Mouse (Mus musculus) heart, embryonic 16.5 days (tissue): ENCODE measurements around the gene Slc45a2. TPM values are rescaled to one million over a fixed set of nuclear protein-coding genes. Genes with fewer than 3 reads are reported as not detected.
A peak's percentile ranks its signal among the peaks of the same experiment; 100 is the strongest.
"Not testable (repeated sequence)": the region's sequence is repeated elsewhere in the genome, so short reads cannot be mapped to it uniquely, and the experiment has no call there.

Experiments
- ATAC-seq: fragments of 200-750 bp; cut with Nextera tagmentation; replicated peaks from 2 replicates; pipeline ENCODE4 v1.8.0; 2017; ENCODE audit warnings: moderate number of reproducible peaks; ENCODE audit not compliant: insufficient read depth, low FRiP score; ENCODE audit errors: extremely low read depth
- H3K27ac ChIP-seq: fragments of 300-500 bp; sonication (generic); 2 replicates; pipeline ENCODE4 v1.5.1; 2014; ENCODE audit warnings: mild to moderate bottlenecking, low read length, control low read depth, moderate library complexity
- H3K27me3 ChIP-seq: fragments of 300-500 bp; sonication (generic); 2 replicates; pipeline ENCODE4 v1.6.1; 2014; ENCODE audit warnings: low read length, mixed read lengths; ENCODE audit not compliant: control insufficient read depth, insufficient read depth
- H3K36me3 ChIP-seq: fragments of 300-500 bp; sonication (generic); 2 replicates; pipeline ENCODE4 v1.6.1; 2014; ENCODE audit not compliant: control insufficient read depth, insufficient read depth
- H3K4me1 ChIP-seq: fragments of 300-500 bp; sonication (generic); 2 replicates; pipeline ENCODE4 v1.6.1; 2014; ENCODE audit warnings: low read length, mixed read lengths; ENCODE audit not compliant: control insufficient read depth, insufficient read depth
- H3K4me2 ChIP-seq: fragments of 300-500 bp; sonication (generic); 2 replicates; pipeline ENCODE4 v1.6.1; 2014; ENCODE audit warnings: low read depth, mild to moderate bottlenecking, control low read depth, low read length
- H3K4me3 ChIP-seq: fragments of 300-500 bp; sonication (generic); 2 replicates; pipeline ENCODE4 v1.5.1; 2014; ENCODE audit warnings: mild to moderate bottlenecking, control low read depth, low read length
- H3K9ac ChIP-seq: fragments of 300-500 bp; sonication (generic); 2 replicates; pipeline ENCODE4 v1.6.1; 2014; ENCODE audit warnings: low read length, control low read depth
- H3K9me3 ChIP-seq: fragments of 300-500 bp; sonication (generic); replicated peaks from 2 replicates; pipeline ENCODE4 v1.6.1; 2016; ENCODE audit warnings: low read length; ENCODE audit not compliant: control insufficient read depth
- WGBS: fragments of 180-500 bp; shearing (Covaris S2); extraction: QIAGEN DNeasy Blood & Tissue Kit; methylation state at CpG from one replicate; pipeline ENCODE4 v1.1.7; 2014; 5-methylcytosine and 5-hydroxymethylcytosine counted together
- polyA plus RNA-seq: library from polyadenylated mRNA; unstranded; fragments of >200 nt; fragmentation: Nextera tagmentation; extraction: Ambion mirVana; gene quantifications from 2 replicates; pipeline ENCODE4 v1.2.1, GENCODE M21; 2015

The Slc45a2 gene
- polyA plus RNA-seq, 1 experiment from 2014 or later, result not detected

GRCm38 (mm10) chr15:10986477-10986876 is 14.0 kb upstream of the Slc45a2 start:
- H3K27me3 ChIP-seq, result not testable (repeated sequence)
- 67% methylated on average over 2 of the region's 2 CpGs for WGBS

GRCm38 (mm10) chr15:10990411-10990810 is 10.1 kb upstream of the Slc45a2 start:
- H3K27me3 ChIP-seq, result no peaks in the 10 kb centered on the region
- peaks cover 11% of the 10 kb centered on the region for H3K36me3 ChIP-seq
- WGBS, result 28% methylated on average over 2 of the region's 2 CpGs
- no peak for ATAC-seq
- no peaks in the 10 kb centered on the region for H3K4me1 ChIP-seq
- no peak overlapping the region for H3K4me3 ChIP-seq
- H3K4me2 ChIP-seq, result no peak overlapping the region
- H3K27ac ChIP-seq, result no peak overlapping the region
- H3K9me3 ChIP-seq, result no peaks in the 10 kb centered on the region
- no peak overlapping the region for H3K9ac ChIP-seq

More at GRCm38 (mm10) chr15:10986477-10986876, 14.0 kb upstream of the Slc45a2 start:
- not testable (repeated sequence) for H3K27ac ChIP-seq, H3K36me3 ChIP-seq, H3K9ac ChIP-seq, H3K9me3 ChIP-seq, H3K4me2 ChIP-seq, H3K4me3 ChIP-seq, ATAC-seq, H3K4me1 ChIP-seq

GRCm38 (mm10) chr15:10991566-10991965 is 9.0 kb upstream of the Slc45a2 start:
- ATAC-seq, result no peak
- WGBS, result 82% methylated on average over 1 of the region's 1 CpGs
- H3K36me3 ChIP-seq, result peaks cover 13% of the 10 kb centered on the region

GRCm38 (mm10) chr15:10999832-11000231 is 689 bp upstream of the Slc45a2 start:
- Histone ChIP-seq H3K36me3 (peaks cover 6% of the 10 kb centered on the region; the same call in 1 of the 2 replicates), H3K9ac (no peak overlapping the region), H3K4me1 (no peaks in the 10 kb centered on the region), H3K4me3 (peak overlapping the region; percentile 11; the same call in 1 of the 2 replicates), H3K4me2 (peak overlapping the region; percentile 43; the same call in 1 of the 2 replicates), H3K27ac (no peak overlapping the region), H3K27me3 (no peaks in the 10 kb centered on the region), H3K9me3 (no peaks in the 10 kb centered on the region)
- ATAC-seq, result no peak
- WGBS, result 43% methylated on average over 5 of the region's 5 CpGs

More at GRCm38 (mm10) chr15:10991566-10991965, 9.0 kb upstream of the Slc45a2 start:
- H3K4me2 ChIP-seq, result no peak overlapping the region
- H3K27ac ChIP-seq, result no peak overlapping the region
- no peaks in the 10 kb centered on the region for H3K9me3 ChIP-seq
- H3K27me3 ChIP-seq, result no peaks in the 10 kb centered on the region
- H3K4me3 ChIP-seq, result no peak overlapping the region
- H3K4me1 ChIP-seq, result no peaks in the 10 kb centered on the region
- no peak overlapping the region for H3K9ac ChIP-seq

GRCm38 (mm10) chr15:11003791-11004190 is 3.3 kb downstream of the Slc45a2 start:
- no peak overlapping the region for H3K27ac ChIP-seq
- H3K27me3 ChIP-seq, result no peaks in the 10 kb centered on the region
- no peaks in the 10 kb centered on the region for H3K9me3 ChIP-seq
- H3K36me3 ChIP-seq, result no peaks in the 10 kb centered on the region
- ATAC-seq, result no peak
- no peak overlapping the region for H3K9ac ChIP-seq
- H3K4me3 ChIP-seq, result no peak overlapping the region
- no peaks in the 10 kb centered on the region for H3K4me1 ChIP-seq
- 80% methylated on average over 4 of the region's 4 CpGs for WGBS
- no peak overlapping the region for H3K4me2 ChIP-seq

GRCm38 (mm10) chr15:11004646-11005045 is 4.1 kb downstream of the Slc45a2 start:
- WGBS, result 39% methylated on average over 6 of the region's 6 CpGs
- H3K27me3 ChIP-seq, result no peaks in the 10 kb centered on the region
- H3K9ac ChIP-seq, result no peak overlapping the region
- no peak overlapping the region for H3K4me3 ChIP-seq
- H3K9me3 ChIP-seq, result no peaks in the 10 kb centered on the region
- H3K4me2 ChIP-seq, result no peak overlapping the region
- H3K27ac ChIP-seq, result no peak overlapping the region
- no peaks in the 10 kb centered on the region for H3K4me1 ChIP-seq
- no peak for ATAC-seq
- H3K36me3 ChIP-seq, result no peaks in the 10 kb centered on the region

- no peak overlapping the region for H3K27ac ChIP-seq
- no peaks in the 10 kb centered on the region for H3K36me3 ChIP-seq
- H3K4me2 ChIP-seq, result no peak overlapping the region
- ATAC-seq, result no peak
- H3K27me3 ChIP-seq, result no peaks in the 10 kb centered on the region
- H3K4me1 ChIP-seq, result no peaks in the 10 kb centered on the region
- H3K9ac ChIP-seq, result no peak overlapping the region
- H3K4me3 ChIP-seq, result no peak overlapping the region
- no peaks in the 10 kb centered on the region for H3K9me3 ChIP-seq
- 22% methylated on average over 5 of the region's 5 CpGs for WGBS
These were observed 8.2 kb downstream of the Slc45a2 start for GRCm38 (mm10) chr15:11008756-11009155.

GRCm38 (mm10) chr15:11010976-11011548 is 10.5 kb downstream of the Slc45a2 start:
- ATAC-seq, result no peak
- Histone ChIP-seq H3K4me2 (no peak overlapping the region), H3K36me3 (no peaks in the 10 kb centered on the region), H3K4me3 (no peak overlapping the region), H3K4me1 (no peaks in the 10 kb centered on the region), H3K27ac (no peak overlapping the region), H3K27me3 (no peaks in the 10 kb centered on the region), H3K9me3 (no peaks in the 10 kb centered on the region), H3K9ac (no peak overlapping the region)
- WGBS, result 78% methylated on average over 11 of the region's 11 CpGs

- H3K4me2 ChIP-seq, result no peak overlapping the region
- H3K9me3 ChIP-seq, result no peaks in the 10 kb centered on the region
- no peak for ATAC-seq
- no peak overlapping the region for H3K9ac ChIP-seq
- H3K4me1 ChIP-seq, result no peaks in the 10 kb centered on the region
- no peak overlapping the region for H3K27ac ChIP-seq
- WGBS, result 33% methylated on average over 2 of the region's 2 CpGs
- H3K4me3 ChIP-seq, result no peak overlapping the region
- H3K27me3 ChIP-seq, result no peaks in the 10 kb centered on the region
- H3K36me3 ChIP-seq, result no peaks in the 10 kb centered on the region
These were observed 14.4 kb downstream of the Slc45a2 start for GRCm38 (mm10) chr15:11014931-11015330.
